Mouse (Mus musculus) cerebellum, postnatal 14 days (tissue): ENCODE data around the gene Zbtb20.

Source experiments
- DNase-seq, 2 experiments: peaks; one replicate each; pipeline ENCODE4 v3.0.0; 2021; ENCODE audit warnings: mixed read lengths in 2 of 2

The Zbtb20 gene

DNA sequence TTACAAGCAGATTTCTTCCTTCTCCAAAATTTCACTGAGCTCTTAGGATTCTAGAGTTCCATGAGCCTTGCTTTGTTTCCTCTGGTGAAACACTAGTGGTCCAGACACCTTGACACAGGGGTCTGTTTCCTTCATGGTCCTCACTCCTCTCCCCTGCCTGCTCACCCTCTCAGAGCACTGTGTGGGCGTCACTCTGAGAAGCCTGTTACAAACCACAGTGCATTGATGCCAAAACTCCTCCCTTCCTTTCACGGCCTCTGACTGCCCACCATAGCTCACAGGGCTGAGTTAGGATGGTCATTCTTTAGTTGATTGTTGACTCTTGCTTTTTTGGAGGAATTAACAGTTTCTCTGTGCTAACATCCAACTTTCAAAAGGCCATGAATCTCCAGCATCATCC, 744.7 kb downstream of the Zbtb20 start:
- no peak for DNase-seq

DNA sequence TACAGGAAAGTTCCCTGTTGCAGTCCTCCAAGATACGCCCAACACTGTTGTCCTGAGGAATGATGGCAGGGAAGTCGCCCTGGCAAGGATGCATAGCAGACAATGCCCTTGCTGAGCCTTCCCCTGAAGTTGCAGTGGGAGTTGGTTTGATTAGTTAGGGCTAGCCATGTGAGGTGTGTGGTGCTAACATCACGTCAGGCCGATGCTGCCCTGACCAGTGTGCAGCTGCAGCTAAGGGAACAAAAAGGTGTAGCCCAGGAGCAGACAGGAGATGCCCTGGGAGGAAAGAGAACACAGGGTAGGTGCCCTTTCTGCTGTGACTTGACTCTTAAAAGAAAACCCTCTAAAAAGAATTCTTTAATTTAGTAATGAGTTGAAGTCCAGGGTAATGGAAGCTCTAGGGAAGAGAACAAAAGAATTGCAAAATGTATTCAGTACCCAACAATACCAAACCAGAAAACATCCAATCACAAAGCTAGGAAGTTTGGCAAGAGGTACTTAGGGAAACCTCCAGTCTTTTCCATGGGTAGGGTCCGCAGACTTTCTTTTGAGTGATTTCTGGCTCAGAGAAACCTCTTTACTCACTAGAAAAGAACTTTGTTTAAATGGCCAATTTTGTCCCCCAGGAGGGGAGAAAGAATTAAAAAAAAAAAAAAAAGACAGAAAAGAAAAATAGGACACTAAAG, 747.8 kb downstream of the Zbtb20 start:
- no peak for DNase-seq

GRCm38 (mm10) chr16:43624876-43625275, 749.2 kb downstream of the Zbtb20 start:
- no peak for DNase-seq

GRCm38 (mm10) chr16:43625289-43625688, 749.6 kb downstream of the Zbtb20 start:
- DNase-seq = no peak

DNA sequence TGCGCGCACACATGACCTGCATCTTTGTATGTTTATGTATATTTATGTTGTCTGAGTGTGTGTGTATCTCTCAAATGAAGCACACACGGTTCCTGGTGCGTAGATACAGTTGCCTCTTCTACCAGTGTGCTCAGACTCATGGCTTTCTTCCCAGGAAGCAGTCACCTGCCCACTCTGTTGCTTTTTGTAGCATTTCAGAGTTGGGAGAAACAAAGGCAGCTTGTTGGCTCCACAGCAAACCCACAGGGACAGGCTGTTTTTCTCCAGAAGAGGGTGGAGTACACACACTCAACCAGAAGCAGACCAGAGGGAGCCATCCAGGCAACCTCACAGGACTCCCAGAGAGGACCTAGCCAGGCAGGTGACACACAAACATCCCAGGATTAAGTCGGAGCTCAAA, 750.3 kb downstream of the Zbtb20 start:
- DNase-seq = no peak

GRCm38 (mm10) chr16:43628662-43629061, 753.0 kb downstream of the Zbtb20 start:
- no peak for DNase-seq

- no peak for DNase-seq
These were observed 756.1 kb downstream of the Zbtb20 start for GRCm38 (mm10) chr16:43631758-43632157.

- DNase-seq = no peak
These were observed 758.4 kb downstream of the Zbtb20 start for GRCm38 (mm10) chr16:43634037-43634436.

DNA sequence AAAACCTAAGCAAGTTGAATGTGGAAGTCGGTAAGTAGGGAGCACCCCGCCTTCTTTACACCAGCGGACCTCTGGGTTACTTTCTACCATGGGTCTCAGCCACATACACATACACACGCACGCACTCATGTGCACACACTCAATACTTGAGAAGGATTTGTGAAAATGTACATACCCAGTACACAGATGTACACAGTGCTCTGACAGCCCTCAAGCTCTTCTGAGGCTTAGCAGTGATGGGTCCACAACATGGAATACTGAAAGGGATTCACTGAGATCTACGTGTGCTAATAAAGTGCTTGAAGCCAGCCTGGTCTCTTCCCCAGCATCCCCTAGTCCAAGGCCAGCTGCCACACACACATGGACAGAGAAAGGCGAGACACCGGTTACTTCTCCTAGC, 761.6 kb downstream of the Zbtb20 start:
- DNase-seq = no peak

- DNase-seq = peak; percentile 67
These were observed 762.8 kb downstream of the Zbtb20 start for GRCm38 (mm10) chr16:43638406-43639049.

DNA sequence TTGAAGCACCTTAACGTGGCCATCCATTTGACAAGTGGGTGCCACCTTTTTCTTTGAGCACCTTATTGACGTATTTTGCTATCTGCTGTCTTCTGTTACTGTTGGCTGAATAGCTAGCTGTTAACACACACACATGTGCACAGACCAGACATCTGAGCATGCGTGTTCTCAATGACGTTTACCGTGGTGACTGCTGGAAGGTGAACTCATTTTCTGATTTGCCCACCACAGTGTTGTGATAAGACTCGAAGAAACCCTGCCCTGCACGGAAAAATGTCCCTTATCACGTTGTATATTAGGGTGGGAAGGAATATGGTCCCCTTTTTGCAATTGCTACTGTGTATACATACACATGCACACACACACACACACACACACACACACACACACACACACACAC, 765.5 kb downstream of the Zbtb20 start:
- no peak for DNase-seq

DNA sequence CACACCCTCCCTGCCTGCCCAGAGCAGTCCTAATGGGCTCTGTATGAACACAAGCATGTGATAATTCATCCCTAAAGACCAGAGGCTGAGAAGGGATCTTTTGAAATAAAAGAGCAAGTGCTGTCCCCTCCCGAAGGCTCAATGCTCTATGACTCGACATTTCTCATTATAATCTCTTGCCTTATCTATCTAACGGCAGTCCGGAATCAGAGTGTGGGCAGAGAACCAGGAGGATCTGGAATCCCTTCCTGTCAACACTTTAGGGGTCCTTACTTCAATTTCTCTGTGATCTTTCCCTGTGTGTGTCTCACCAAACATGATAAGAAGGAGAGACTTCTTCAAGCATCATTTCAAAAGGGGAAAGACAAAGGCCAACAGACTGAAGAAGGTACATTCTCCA, 770.2 kb downstream of the Zbtb20 start:
- no peak for DNase-seq

DNA sequence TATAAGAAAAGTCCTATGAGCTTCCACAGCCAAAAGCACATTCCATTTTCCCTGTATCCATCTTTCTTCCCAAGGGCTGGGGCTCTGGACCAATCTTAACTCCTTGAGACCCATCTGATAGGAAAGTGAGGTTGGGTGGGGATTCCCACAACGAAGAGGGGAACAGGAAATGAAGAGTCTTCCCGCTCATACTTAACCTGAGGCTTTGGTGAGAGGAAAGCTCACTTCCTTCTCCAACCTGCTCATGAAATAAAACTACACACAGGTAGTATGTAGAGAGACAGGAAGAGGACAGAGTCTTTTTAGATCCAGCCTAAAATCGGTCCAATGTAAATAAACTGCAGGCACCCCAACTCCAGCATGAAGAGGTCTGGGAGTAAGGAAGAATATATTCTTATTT, 771.3 kb downstream of the Zbtb20 start:
- no peak for DNase-seq

DNA sequence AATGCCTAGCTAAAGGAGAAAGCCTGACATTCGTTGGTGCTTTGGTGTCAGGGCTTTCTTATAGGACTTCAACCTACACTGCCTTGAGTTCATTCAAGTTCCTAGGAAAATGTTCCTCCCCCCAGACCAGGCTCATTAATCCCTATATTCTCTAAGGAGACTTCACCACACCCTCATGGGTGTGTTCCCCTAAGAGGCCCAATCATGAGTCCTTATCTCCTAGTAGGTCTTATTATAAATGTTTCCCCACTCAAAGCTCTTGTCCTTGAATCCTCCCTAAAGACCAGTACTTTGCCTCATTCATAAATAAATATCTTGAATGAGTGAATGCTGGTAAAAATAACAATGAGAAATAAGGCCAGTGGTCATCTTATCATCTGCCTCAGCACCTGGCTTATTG, 772.0 kb downstream of the Zbtb20 start:
- DNase-seq = no peak

DNA sequence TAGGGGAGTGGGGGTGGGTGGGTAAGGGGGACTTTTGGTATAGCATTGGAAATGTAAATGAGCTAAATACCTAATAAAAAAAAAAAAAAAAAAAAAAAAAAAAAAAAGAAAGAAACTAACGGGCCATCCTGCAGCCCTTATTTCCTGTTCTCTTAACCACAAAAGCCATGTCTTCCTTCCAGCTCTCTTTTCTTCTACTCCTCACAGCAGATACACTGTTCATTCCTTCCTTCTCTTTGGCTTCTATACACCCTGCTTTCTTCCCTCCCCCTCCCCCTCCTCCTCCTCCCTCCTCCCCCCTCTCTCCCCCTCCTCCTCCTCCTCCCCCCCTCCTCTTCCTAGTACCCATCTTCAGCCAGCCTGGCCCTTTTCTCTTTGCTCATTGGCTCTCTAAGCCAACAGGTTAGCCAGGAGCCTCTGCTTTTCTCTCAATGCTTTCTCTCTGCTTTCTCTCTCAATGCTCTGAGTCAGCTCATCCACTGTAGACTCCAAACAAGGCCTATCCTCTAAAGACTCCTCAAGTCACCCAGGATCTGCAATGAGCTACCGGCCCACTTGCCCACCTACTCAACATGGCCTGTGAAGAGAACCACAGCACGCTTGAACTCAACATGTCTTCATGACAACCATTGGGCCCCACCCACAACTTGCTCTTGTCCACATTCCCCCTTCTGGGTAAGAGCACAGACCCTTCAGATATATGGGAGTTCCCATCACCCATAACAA, 774.8 kb downstream of the Zbtb20 start:
- DNase-seq = no peak

DNA sequence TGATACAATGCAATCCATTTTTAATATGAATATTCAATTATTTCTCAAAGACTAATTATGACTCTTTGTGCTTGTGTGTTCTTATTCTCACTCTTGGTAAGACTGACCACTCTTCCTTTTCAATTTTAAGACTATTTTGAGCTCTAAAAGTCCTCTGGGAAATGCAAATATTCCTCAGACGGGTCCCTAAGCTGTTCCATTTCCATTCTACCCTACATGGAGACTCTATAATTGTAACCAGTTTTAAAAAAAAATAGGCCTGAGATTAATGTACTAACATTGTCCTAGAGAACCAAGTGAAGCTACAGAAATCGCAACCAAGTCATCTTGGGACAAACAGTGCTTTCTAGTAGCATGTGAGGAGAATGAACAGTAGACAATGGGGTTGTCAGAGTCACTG, 777.6 kb downstream of the Zbtb20 start:
- DNase-seq = no peak

GRCm38 (mm10) chr16:43654269-43654668, 778.6 kb downstream of the Zbtb20 start:
- DNase-seq = no peak

DNA sequence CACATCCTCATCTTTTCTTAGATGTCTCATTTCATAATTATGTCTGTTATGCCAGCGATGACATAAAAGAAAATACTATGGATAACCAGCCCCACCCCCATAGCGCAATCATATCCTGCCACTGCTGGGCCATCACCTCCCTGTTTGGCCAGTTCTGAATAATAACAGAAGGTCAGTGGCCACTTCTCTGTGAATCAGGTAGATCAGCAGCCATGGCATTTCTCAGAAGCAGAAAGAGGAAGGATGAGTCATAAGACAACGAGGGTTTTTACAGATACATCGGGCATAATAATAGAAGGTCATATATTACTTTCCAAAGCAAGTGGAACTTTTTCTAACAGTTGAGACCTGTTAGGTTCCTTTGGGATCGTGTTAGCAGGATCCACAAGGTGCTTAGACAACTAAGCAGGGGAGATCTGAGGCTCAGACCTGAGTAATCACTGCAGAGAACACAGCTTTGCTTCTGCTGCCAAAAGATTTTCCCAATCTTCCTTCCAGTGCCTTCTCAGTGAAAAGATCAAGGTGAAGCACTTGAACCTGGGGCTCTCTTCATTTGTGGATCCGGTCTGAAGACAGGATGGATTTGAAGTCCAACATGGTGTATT, 779.6 kb downstream of the Zbtb20 start:
- DNase-seq = no peak

DNA sequence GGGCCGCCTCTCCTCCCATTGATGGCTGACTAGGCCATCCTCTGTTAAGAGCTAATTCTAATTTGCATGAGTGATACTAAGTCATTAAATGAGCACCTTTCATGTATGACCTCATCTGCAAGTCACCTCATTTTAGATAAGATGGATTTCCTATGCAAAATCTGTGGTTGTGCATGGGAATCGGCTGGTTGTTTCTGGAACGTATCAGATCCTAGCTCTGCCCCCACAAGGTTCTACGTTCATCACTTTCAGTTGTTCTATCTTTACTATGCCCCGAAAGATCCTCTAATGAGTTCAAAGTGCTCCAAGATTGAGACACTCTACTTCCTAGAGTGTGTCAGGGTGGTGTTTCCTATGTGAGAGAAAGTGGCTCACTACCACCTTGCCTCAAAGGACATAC, 785.9 kb downstream of the Zbtb20 start:
- DNase-seq = no peak

- no peak for DNase-seq
These were observed 786.7 kb downstream of the Zbtb20 start for GRCm38 (mm10) chr16:43662124-43663004.

DNA sequence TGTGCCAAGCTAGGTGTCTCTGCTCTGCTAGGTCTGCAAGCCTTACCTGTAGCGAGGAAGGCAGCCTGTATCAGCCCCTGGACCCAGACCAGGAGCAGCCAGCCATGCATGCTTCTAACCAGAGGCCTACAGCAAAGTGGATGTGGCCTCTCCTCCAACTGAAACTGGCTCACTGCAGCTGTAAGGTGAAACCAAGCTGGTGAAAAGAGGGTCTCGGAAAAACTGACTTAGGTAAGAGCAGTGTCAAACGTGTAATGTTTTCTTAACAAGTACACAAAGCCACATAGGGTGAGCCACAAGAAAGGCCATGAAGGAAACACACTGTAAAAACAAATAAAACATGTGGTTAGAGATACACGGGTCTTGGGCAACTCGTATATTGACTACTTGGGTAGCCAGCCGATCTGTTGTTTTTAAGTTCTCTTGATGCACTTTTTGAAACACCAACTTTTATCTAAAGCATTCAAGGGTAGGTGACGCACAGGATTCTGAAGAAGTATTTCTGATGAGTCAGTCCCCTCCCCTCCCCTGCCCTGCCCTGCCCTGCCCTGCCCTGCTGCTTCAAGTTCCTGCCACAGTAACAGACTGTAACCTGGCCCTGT, 788.4 kb downstream of the Zbtb20 start, which contains the start of gene Tigit:
Gene Tigit (minus strand): TSS at position 169 of the 602 bp plus-strand sequence.
- DNase-seq = no peak

DNA sequence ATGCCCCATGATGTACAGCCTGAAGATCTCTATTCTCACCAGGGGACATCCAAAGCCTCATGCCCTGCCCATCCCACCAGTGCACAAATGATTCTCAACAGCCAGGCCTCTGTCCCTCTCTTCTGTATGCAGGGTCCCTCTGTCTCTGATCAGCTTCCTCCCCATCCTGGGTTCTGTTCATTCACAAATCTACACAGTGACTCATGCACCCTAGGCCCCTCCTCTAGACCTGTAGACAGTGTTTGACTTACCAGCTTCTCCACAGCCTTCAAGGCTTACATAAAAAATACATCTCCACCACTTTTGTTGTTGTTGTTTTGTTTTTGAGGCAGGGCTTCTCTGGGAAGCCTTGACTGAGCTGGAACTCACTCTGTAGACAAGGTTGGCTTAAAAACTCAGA, 789.2 kb downstream of the Zbtb20 start:
- no peak for DNase-seq
